Mouse (Mus musculus): ENCODE measurements at regions not wholly inside any gene's neighbourhood (a gene's known extent, or its start where the extent isn't known, plus 50 kb on each side); places are given as distances from the start of the nearest gene placed in this dataset.

- no peak for DNase-seq (ENCODE audit: low spot score in 2 of 2)
These were observed 194.9 kb upstream of the Gm10192 start for GRCm38 (mm10) chr4:97377593-97378542.

GRCm38 (mm10) chr4:97360473-97360872 lies 177.5 kb upstream of the Gm10192 start:
- no peak for DNase-seq (ENCODE audit: low spot score in 2 of 2)

GRCm38 (mm10) chr4:97357958-97358357 lies 175.0 kb upstream of the Gm10192 start:
- DNase-seq (ENCODE audit: low spot score in 2 of 2) = no peak

GRCm38 (mm10) chr4:97346799-97347198 lies 163.8 kb upstream of the Gm10192 start:
- DNase-seq (ENCODE audit: low spot score in 2 of 2) = no peak

GRCm38 (mm10) chr4:97344335-97344734 lies 161.4 kb upstream of the Gm10192 start:
- no peak for DNase-seq (ENCODE audit: low spot score in 2 of 2)

- DNase-seq (ENCODE audit: low spot score in 2 of 2) = no peak
These were observed 160.4 kb upstream of the Gm10192 start for GRCm38 (mm10) chr4:97343378-97343777.

Measured in heart, adult 9 months (tissue).